Mouse (Mus musculus) myocyte (in vitro differentiated cells): ENCODE results near the gene Nwd2. TPM values are rescaled to one million over a fixed set of nuclear protein-coding genes. Genes with fewer than 3 reads are reported as not detected.

Experiments used
- H3K27me3 ChIP-seq: one replicate; pipeline ENCODE4 v1.6.1; 2011; ENCODE audit not compliant: control insufficient read depth, insufficient read depth, insufficient read length
- H3K36me3 ChIP-seq: one replicate; pipeline ENCODE4 v1.6.1; 2011; ENCODE audit not compliant: control insufficient read depth, insufficient read depth
- H3K4me2 ChIP-seq: one replicate; pipeline ENCODE4 v1.6.1; 2011; ENCODE audit warnings: low read depth, control low read depth
- H3K4me3 ChIP-seq: one replicate; pipeline ENCODE4 v1.5.1; 2011; ENCODE audit warnings: mild to moderate bottlenecking, control low read depth, moderate library complexity
- H3K79me2 ChIP-seq: one replicate; pipeline ENCODE4 v1.6.1; 2011; ENCODE audit not compliant: control insufficient read depth, insufficient read depth
- H3ac ChIP-seq: one replicate; pipeline ENCODE4 v1.6.1; 2011; ENCODE audit not compliant: control insufficient read depth, insufficient read length
- CEBPB ChIP-seq: IDR thresholded peaks from 2 replicates; pipeline ENCODE4 v1.6.1; 2011; ENCODE audit warnings: mild to moderate bottlenecking, moderate library complexity; ENCODE audit not compliant: poor library complexity, insufficient read depth, severe bottlenecking
- E2F4 ChIP-seq: IDR thresholded peaks from one replicate; pipeline ENCODE4 v1.6.1; 2011; ENCODE audit warnings: mild to moderate bottlenecking, control low read depth, moderate library complexity; ENCODE audit not compliant: insufficient read depth
- MAX ChIP-seq: IDR thresholded peaks from one replicate; pipeline ENCODE4 v1.6.1; 2011; ENCODE audit warnings: low read depth, mild to moderate bottlenecking, control low read depth
- MYOD1 ChIP-seq, 3 experiments: IDR thresholded peaks; one replicate each; pipeline ENCODE4 v1.6.1; 2011; ENCODE audit warnings: control low read depth in 2 of 3, low read depth in 2 of 3, mild to moderate bottlenecking in 2 of 3, moderate library complexity in 1 of 3; ENCODE audit not compliant: insufficient read length in 2 of 3, control insufficient read depth in 1 of 3
- MYOG ChIP-seq, 3 experiments: IDR thresholded peaks; one replicate each; pipeline ENCODE4 v1.6.1; 2011; ENCODE audit warnings: control low read depth in 2 of 3, low read depth in 2 of 3, mild to moderate bottlenecking in 2 of 3; ENCODE audit not compliant: insufficient read length in 2 of 3, control insufficient read depth in 1 of 3, insufficient read depth in 1 of 3
- POLR2A ChIP-seq: IDR thresholded peaks from one replicate; pipeline ENCODE4 v1.6.1; 2011; ENCODE audit warnings: low read depth, mild to moderate bottlenecking, control low read depth, moderate library complexity; ENCODE audit not compliant: insufficient read length
- POLR2AphosphoS2 ChIP-seq: IDR thresholded peaks from one replicate; pipeline ENCODE4 v1.6.1; 2011; ENCODE audit warnings: low read depth, control low read depth; ENCODE audit not compliant: insufficient read length
- REST ChIP-seq: IDR thresholded peaks from one replicate; pipeline ENCODE4 v1.6.1; 2011; ENCODE audit warnings: mild to moderate bottlenecking, control low read depth, moderate library complexity; ENCODE audit not compliant: insufficient read depth, insufficient read length
- SRF ChIP-seq: IDR thresholded peaks from one replicate; pipeline ENCODE4 v1.6.1; 2011; ENCODE audit warnings: low read depth; ENCODE audit not compliant: control insufficient read depth, insufficient read length
- TCF12 ChIP-seq: IDR thresholded peaks from one replicate; pipeline ENCODE4 v1.6.1; 2011; ENCODE audit warnings: mild to moderate bottlenecking, control low read depth; ENCODE audit not compliant: poor library complexity, insufficient read depth, severe bottlenecking
- TCF3 ChIP-seq: IDR thresholded peaks from one replicate; pipeline ENCODE4 v1.6.1; 2011; ENCODE audit warnings: low read depth, control low read depth; ENCODE audit not compliant: insufficient read length
- USF1 ChIP-seq: IDR thresholded peaks from one replicate; pipeline ENCODE4 v1.6.1; 2011; ENCODE audit warnings: low read depth, mild to moderate bottlenecking, control low read depth, moderate library complexity
- polyA plus RNA-seq: library from polyadenylated mRNA; unstranded; fragments of >200 nt; fragmentation: generic; extraction: Trizol; gene quantifications from one replicate; pipeline ENCODE4 v1.2.1, GENCODE M21; 2012; ENCODE audit warnings: missing spikeins

Nwd2 gene
- polyA plus RNA-seq, 1 experiment: 0.01 TPM

GRCm38 (mm10) chr5:63821176-63821575 lies 172.3 kb downstream of the Nwd2 start:
- Histone ChIP-seq H3K36me3 (no peaks in the 10 kb centered on the region), H3ac (no peak overlapping the region), H3K79me2 (no peaks in the 10 kb centered on the region), H3K4me2 (no peak overlapping the region), H3K27me3 (no peaks in the 10 kb centered on the region), H3K4me3 (no peak overlapping the region)
- TF ChIP-seq MAX (no peak), POLR2A (no peak), TCF3 (no peak), USF1 (no peak), MYOD1 (IDR thresholded peaks at IDR 0.05; ENCODE audit: control insufficient read depth in 1 of 3, insufficient read length in 2 of 3, low read depth in 2 of 3) (no peak), TCF12 (no peak), MYOG (IDR thresholded peaks at IDR 0.05; ENCODE audit: control insufficient read depth in 1 of 3, insufficient read depth in 1 of 3, insufficient read length in 2 of 3, low read depth in 2 of 3) (no peak), E2F4 (no peak), POLR2AphosphoS2 (no peak), REST (no peak), SRF (no peak), CEBPB (no peak)

GRCm38 (mm10) chr5:63821860-63822259 lies 173.0 kb downstream of the Nwd2 start:
- TF ChIP-seq MAX (no peak), REST (no peak)
- Histone ChIP-seq H3ac (no peak overlapping the region), H3K27me3 (no peaks in the 10 kb centered on the region), H3K4me3 (no peak overlapping the region), H3K4me2 (no peak overlapping the region), H3K79me2 (no peaks in the 10 kb centered on the region), H3K36me3 (no peaks in the 10 kb centered on the region)

GRCm38 (mm10) chr5:63823362-63824332 lies 174.7 kb downstream of the Nwd2 start:
- H3K36me3 ChIP-seq: no peaks in the 10 kb centered on the region
- H3ac ChIP-seq: no peak overlapping the region
- no peak overlapping the region for H3K4me3 ChIP-seq
- no peaks in the 10 kb centered on the region for H3K79me2 ChIP-seq
- TF ChIP-seq USF1 (no peak), POLR2A (no peak), MYOD1 (IDR thresholded peaks at IDR 0.05; ENCODE audit: control insufficient read depth in 1 of 3, insufficient read length in 2 of 3, low read depth in 2 of 3) (no peak), E2F4 (no peak), MYOG (IDR thresholded peaks at IDR 0.05; ENCODE audit: control insufficient read depth in 1 of 3, insufficient read depth in 1 of 3, insufficient read length in 2 of 3, low read depth in 2 of 3) (no peak), CEBPB (no peak), SRF (no peak), REST (no peak), MAX (no peak), POLR2AphosphoS2 (no peak), TCF3 (no peak), TCF12 (no peak)
- H3K27me3 ChIP-seq: no peaks in the 10 kb centered on the region
- H3K4me2 ChIP-seq: no peak overlapping the region

- TF ChIP-seq SRF (no peak), TCF3 (no peak), POLR2A (no peak), MYOG (IDR thresholded peaks at IDR 0.05; ENCODE audit: control insufficient read depth in 1 of 3, insufficient read depth in 1 of 3, insufficient read length in 2 of 3, low read depth in 2 of 3) (no peak), E2F4 (no peak)
- Histone ChIP-seq H3K79me2 (no peaks in the 10 kb centered on the region), H3K27me3 (no peaks in the 10 kb centered on the region), H3K4me3 (no peak overlapping the region), H3ac (no peak overlapping the region), H3K36me3 (no peaks in the 10 kb centered on the region), H3K4me2 (no peak overlapping the region)
Observed at GRCm38 (mm10) chr5:63824599-63825350, 175.9 kb downstream of the Nwd2 start.

- Histone ChIP-seq H3K4me2 (no peak overlapping the region), H3K79me2 (no peaks in the 10 kb centered on the region), H3K4me3 (no peak overlapping the region), H3K36me3 (no peaks in the 10 kb centered on the region), H3ac (no peak overlapping the region), H3K27me3 (no peaks in the 10 kb centered on the region)
- no peak for TF ChIP-seq MYOG (IDR thresholded peaks at IDR 0.05; ENCODE audit: control insufficient read depth in 1 of 3, insufficient read depth in 1 of 3, insufficient read length in 2 of 3, low read depth in 2 of 3)
- no peak for TF ChIP-seq TCF3
- no peak for TF ChIP-seq POLR2A
- no peak for TF ChIP-seq USF1
- no peak for TF ChIP-seq POLR2AphosphoS2
- TF ChIP-seq REST: no peak
- TF ChIP-seq MYOD1 (IDR thresholded peaks at IDR 0.05; ENCODE audit: control insufficient read depth in 1 of 3, insufficient read length in 2 of 3, low read depth in 2 of 3): no peak
- TF ChIP-seq TCF12: no peak
- TF ChIP-seq E2F4: no peak
- TF ChIP-seq CEBPB: no peak
- TF ChIP-seq MAX: no peak
- no peak for TF ChIP-seq SRF
Observed at GRCm38 (mm10) chr5:63825881-63826280, 177.0 kb downstream of the Nwd2 start.
